ENCODE assay signal across 15 mouse cellular contexts in genomic region chr11:64327771-64328170, GRCm38 (mm10).
"Had no signal": no experiment of that assay in that cellular context is flagged by ENCODE, and none has a peak within 500 bp of the region (broad histone marks: within the 10 kb centered on the region; RNA-seq: fewer than 3 reads in every experiment).

No protein-coding gene starts in this region.

- DNase-seq: cerebellum, adult 9-10 months; cerebellum, adult 9-11 months; cerebellum, postnatal 10 days; cerebellum, postnatal 14 days; cerebellum, postnatal 25 days; cerebellum, postnatal 36 days; embryo, embryonic 11 days; forebrain, postnatal 0 days; gastrocnemius, adult 2 months; gastrocnemius, postnatal 10 days; gastrocnemius, postnatal 14 days; gastrocnemius, postnatal 25 days; gastrocnemius, postnatal 36 days; heart, adult 18-20 months; heart, adult 2 months had no signal
